Mouse (Mus musculus) kidney, postnatal 25 days (tissue): ENCODE measurements around the gene Tmem209.

Experiments used
- DNase-seq, 2 experiments: peaks; one replicate each; pipeline ENCODE4 v3.0.0; 2021; ENCODE audit warnings: mixed read lengths in 2 of 2

The Tmem209 gene

GRCm38 (mm10) chr6:30460750-30461446 is 48.7 kb downstream of the Tmem209 start:
- peak; percentile 44 to 74 for DNase-seq

GRCm38 (mm10) chr6:30459811-30460749 is 49.5 kb downstream of the Tmem209 start:
- peak; percentile 82 to 87 for DNase-seq

GRCm38 (mm10) chr6:30459056-30459747 is 50.4 kb downstream of the Tmem209 start:
- no peak for DNase-seq

- DNase-seq: no peak
Observed at GRCm38 (mm10) chr6:30458626-30459025, 51.0 kb downstream of the Tmem209 start.

GRCm38 (mm10) chr6:30456991-30457390 is 52.6 kb downstream of the Tmem209 start:
- DNase-seq: no peak

GRCm38 (mm10) chr6:30439576-30439975 is 70.0 kb downstream of the Tmem209 start:
- DNase-seq: no peak

- no peak for DNase-seq
Observed at GRCm38 (mm10) chr6:30437054-30437453, 72.5 kb downstream of the Tmem209 start.

GRCm38 (mm10) chr6:30436476-30436875 is 73.1 kb downstream of the Tmem209 start:
- DNase-seq: no peak

- DNase-seq: no peak
Observed at GRCm38 (mm10) chr6:30432461-30433192, 77.0 kb downstream of the Tmem209 start.
